Comparison of ENCODE assay signal across 8 mouse cellular contexts in genomic region chr5:115280050-115280687, GRCm38 (mm10). TPM values are rescaled to one million over a fixed set of nuclear protein-coding genes. Genes with fewer than 3 reads are reported as not detected.
DNase-seq lines count a peak whose midpoint lies in the region; ATAC-seq and TF ChIP-seq lines count a peak whose summit lies in the region.

No protein-coding gene starts in this region.

- no peak for TF ChIP-seq CTCF in gastrocnemius, adult 2 months (IDR thresholded peaks at IDR 0.05)

- H3K79me2 ChIP-seq in macrophage (ENCODE audit: inconsistent target) = peaks cover 31% of the 10 kb centered on the region

- ATAC-seq in CD4-positive, CD25-positive, alpha-beta regulatory T cell, adult 4 months = peak; percentile 15
- no peak for ATAC-seq in hindbrain, embryonic 15.5 days (ENCODE audit: low FRiP score, low read depth)

- H3K9ac ChIP-seq in hindbrain, embryonic 15.5 days = peak overlapping the region; percentile 92

- H3K4me3 ChIP-seq in gastrocnemius, adult 2 months = peak overlapping the region; percentile 84
- peak overlapping the region; percentile 87 for H3K4me3 ChIP-seq in embryonic facial prominence, embryonic 10.5 days
- peak overlapping the region; percentile 98 for H3K4me3 ChIP-seq in hindbrain, embryonic 15.5 days
- peak overlapping the region; percentile 90 for H3K4me3 ChIP-seq in macrophage (ENCODE audit: inconsistent target)

- no peaks in the 10 kb centered on the region for H3K9me3 ChIP-seq in embryonic facial prominence, embryonic 10.5 days
- H3K9me3 ChIP-seq in hindbrain, embryonic 15.5 days = no peaks in the 10 kb centered on the region

- H3K4me2 ChIP-seq in hindbrain, embryonic 15.5 days = peak overlapping the region; percentile 93

- intact Hi-C loops in gastrocnemius, adult 2 months (cut with DNase I) = loop anchor here (5.0 kb wide), 1 partner anchor 62 kb away; the partner anchor contains the start of genes Gatc and Triap1

- peak; percentile 51 for DNase-seq in gastrocnemius, adult 2 months
- DNase-seq in gastrocnemius, adult 8-10 months (ENCODE audit: low spot score in 2 of 2) = no peak
- DNase-seq in embryonic facial prominence, embryonic 10.5 days (ENCODE audit: low spot score) = no peak
- peak; percentile 59 for DNase-seq in testis, postnatal 10 days (ENCODE audit: low spot score)
- no peak for DNase-seq in urinary bladder, adult 18-20 months (ENCODE audit: low spot score in 2 of 2)

- H3K27ac ChIP-seq in gastrocnemius, adult 2 months = peak overlapping the region; percentile 94
- H3K27ac ChIP-seq in embryonic facial prominence, embryonic 10.5 days (replicated peaks) = peak overlapping the region; percentile 85
- H3K27ac ChIP-seq in hindbrain, embryonic 15.5 days (replicated peaks) = peak overlapping the region; percentile 75
- H3K27ac ChIP-seq in macrophage = peak overlapping the region; percentile 51

- peaks cover 7% of the 10 kb centered on the region for H3K4me1 ChIP-seq in embryonic facial prominence, embryonic 10.5 days
- peaks cover 7% of the 10 kb centered on the region for H3K4me1 ChIP-seq in hindbrain, embryonic 15.5 days (replicated peaks)

- no peaks in the 10 kb centered on the region for H3K27me3 ChIP-seq in embryonic facial prominence, embryonic 10.5 days (replicated peaks; ENCODE audit: low read depth, poor library complexity, severe bottlenecking)
- no peaks in the 10 kb centered on the region for H3K27me3 ChIP-seq in hindbrain, embryonic 15.5 days

- 12% methylated on average over 17 of the region's 17 CpGs for WGBS in embryonic facial prominence, embryonic 10.5 days
- 8% methylated on average over 17 of the region's 17 CpGs for WGBS in hindbrain, embryonic 15.5 days
- WGBS in macrophage (ENCODE audit: missing documents) = 3% methylated on average over 17 of the region's 17 CpGs

- H3K36me3 ChIP-seq in embryonic facial prominence, embryonic 10.5 days (replicated peaks) = peaks cover 25% of the 10 kb centered on the region
- H3K36me3 ChIP-seq in hindbrain, embryonic 15.5 days = peaks cover 16% of the 10 kb centered on the region
- peaks cover 14% of the 10 kb centered on the region for H3K36me3 ChIP-seq in macrophage (ENCODE audit: inconsistent target)

RNA-seq across cellular contexts. Expression of gene Coq5, which starts 0.7 kb away (rescaled TPM):
- 100 to 1,000 TPM in 1 of 2 experiments, 10 to 100 TPM in 1; 63.8 to 112 TPM for total RNA-seq in gastrocnemius, adult 2 months (2021)
- total RNA-seq in gastrocnemius, adult 8-10 months (2022) = 10 to 100 TPM; 73.1 to 89.5 (median 82.1) TPM
- polyA plus RNA-seq in CD4-positive, CD25-positive, alpha-beta regulatory T cell, adult 4 months (2017; shearing (Covaris generic)) = 10 to 100 TPM; 32.2 to 43.3 TPM
- 52.2 and 55.9 TPM in 2 replicates for polyA plus RNA-seq in embryonic facial prominence, embryonic 10.5 days (2016; fragmentation: Nextera tagmentation; extraction: Ambion mirVana)
- 57.3 and 59.3 TPM in 2 replicates for polyA plus RNA-seq in hindbrain, embryonic 15.5 days (2015; fragmentation: Nextera tagmentation; extraction: Ambion mirVana)
- total RNA-seq in macrophage (2018; cell fraction: chromatin; rRNA removed) = 10 to 100 TPM; 10.2 to 40.4 (median 20.7) TPM
- 10 to 100 TPM; 12.8 to 30.2 (median 24.1) TPM for total RNA-seq in macrophage (2018; cell fraction: cytosol; rRNA removed)
- 10 to 100 TPM; 11.4 to 36.7 (median 19.4) TPM for total RNA-seq in macrophage (2018; cell fraction: nucleus; rRNA removed)
- polyA plus RNA-seq in macrophage (2018) = 22.6 to 29.0 TPM (median 22.8 TPM) in 3 replicates

RNA-seq across cellular contexts. Expression of gene Rnf10, which starts 7.5 kb away (rescaled TPM):
- 100 to 1,000 TPM; 269 to 274 TPM for total RNA-seq in gastrocnemius, adult 2 months (2021)
- total RNA-seq in gastrocnemius, adult 8-10 months (2022) = 100 to 1,000 TPM; 304 to 367 (median 342) TPM
- 10 to 100 TPM; 30.5 to 36.5 TPM for polyA plus RNA-seq in CD4-positive, CD25-positive, alpha-beta regulatory T cell, adult 4 months (2017; shearing (Covaris generic))
- polyA plus RNA-seq in embryonic facial prominence, embryonic 10.5 days (2016; fragmentation: Nextera tagmentation; extraction: Ambion mirVana) = 129 and 138 TPM in 2 replicates
- polyA plus RNA-seq in hindbrain, embryonic 15.5 days (2015; fragmentation: Nextera tagmentation; extraction: Ambion mirVana) = 187 and 218 TPM in 2 replicates
- 100 to 1,000 TPM in 23 of 26 experiments, 10 to 100 TPM in 3; 78.3 to 198 (median 139) TPM for total RNA-seq in macrophage (2018; cell fraction: chromatin; rRNA removed)
- total RNA-seq in macrophage (2018; cell fraction: cytosol; rRNA removed) = 100 to 1,000 TPM; 101 to 133 (median 123) TPM
- total RNA-seq in macrophage (2018; cell fraction: nucleus; rRNA removed) = 100 to 1,000 TPM in 21 of 26 experiments, 10 to 100 TPM in 5; 87.0 to 147 (median 113) TPM
- polyA plus RNA-seq in macrophage (2018) = 89.0 to 101 TPM (median 92.8 TPM) in 3 replicates

RNA-seq across cellular contexts. Expression of gene Dynll1, which starts 20.6 kb away (rescaled TPM):
- total RNA-seq in gastrocnemius, adult 2 months (2021) = 100 to 1,000 TPM in 1 of 2 experiments, 10 to 100 TPM in 1; 48.4 to 115 TPM
- total RNA-seq in gastrocnemius, adult 8-10 months (2022) = 10 to 100 TPM; 37.7 to 68.0 (median 49.9) TPM
- polyA plus RNA-seq in CD4-positive, CD25-positive, alpha-beta regulatory T cell, adult 4 months (2017; shearing (Covaris generic)) = 100 to 1,000 TPM; 272 to 484 TPM
- polyA plus RNA-seq in embryonic facial prominence, embryonic 10.5 days (2016; fragmentation: Nextera tagmentation; extraction: Ambion mirVana) = 1,787 and 1,839 TPM in 2 replicates
- polyA plus RNA-seq in hindbrain, embryonic 15.5 days (2015; fragmentation: Nextera tagmentation; extraction: Ambion mirVana) = 1,255 and 1,318 TPM in 2 replicates
- total RNA-seq in macrophage (2018; cell fraction: chromatin; rRNA removed) = 10 to 100 TPM in 21 of 26 experiments, 1 to 10 TPM in 5; 5.0 to 57.2 (median 19.0) TPM
- 100 to 1,000 TPM; 140 to 323 (median 245) TPM for total RNA-seq in macrophage (2018; cell fraction: cytosol; rRNA removed)
- 100 to 1,000 TPM in 3 of 26 experiments, 10 to 100 TPM in 23; 19.5 to 129 (median 67.6) TPM for total RNA-seq in macrophage (2018; cell fraction: nucleus; rRNA removed)
- 156 to 244 TPM (median 202 TPM) in 3 replicates for polyA plus RNA-seq in macrophage (2018)

RNA-seq across cellular contexts. Expression of gene Pop5, which starts 44.5 kb away (rescaled TPM):
- 10 to 100 TPM; 27.8 to 51.7 TPM for total RNA-seq in gastrocnemius, adult 2 months (2021)
- total RNA-seq in gastrocnemius, adult 8-10 months (2022) = 10 to 100 TPM; 27.3 to 40.7 (median 38.0) TPM
- 100 to 1,000 TPM in 1 of 2 experiments, 10 to 100 TPM in 1; 84.0 to 114 TPM for polyA plus RNA-seq in CD4-positive, CD25-positive, alpha-beta regulatory T cell, adult 4 months (2017; shearing (Covaris generic))
- polyA plus RNA-seq in embryonic facial prominence, embryonic 10.5 days (2016; fragmentation: Nextera tagmentation; extraction: Ambion mirVana) = 114 and 122 TPM in 2 replicates
- 102 TPM in 2 replicates for polyA plus RNA-seq in hindbrain, embryonic 15.5 days (2015; fragmentation: Nextera tagmentation; extraction: Ambion mirVana)
- total RNA-seq in macrophage (2018; cell fraction: chromatin; rRNA removed) = 10 to 100 TPM in 1 of 26 experiments, 1 to 10 TPM in 16, not detected in 9; 2.0 to 12.9 (median 4.5) TPM
- 10 to 100 TPM; 11.7 to 24.9 (median 17.4) TPM for total RNA-seq in macrophage (2018; cell fraction: cytosol; rRNA removed)
- total RNA-seq in macrophage (2018; cell fraction: nucleus; rRNA removed) = 10 to 100 TPM in 6 of 26 experiments, 1 to 10 TPM in 20; 1.3 to 15.4 (median 6.0) TPM
- 18.6 to 30.7 TPM (median 22.3 TPM) in 3 replicates for polyA plus RNA-seq in macrophage (2018)

RNA-seq across cellular contexts. Expression of gene Srsf9, which starts 46.8 kb away (rescaled TPM):
- total RNA-seq in gastrocnemius, adult 2 months (2021) = 10 to 100 TPM in 1 of 2 experiments, 1 to 10 TPM in 1; 9.3 to 12.1 TPM
- 10 to 100 TPM in 3 of 4 experiments, 1 to 10 TPM in 1; 8.6 to 13.1 (median 11.5) TPM for total RNA-seq in gastrocnemius, adult 8-10 months (2022)
- polyA plus RNA-seq in CD4-positive, CD25-positive, alpha-beta regulatory T cell, adult 4 months (2017; shearing (Covaris generic)) = 10 to 100 TPM; 13.9 to 26.3 TPM
- polyA plus RNA-seq in embryonic facial prominence, embryonic 10.5 days (2016; fragmentation: Nextera tagmentation; extraction: Ambion mirVana) = 391 and 411 TPM in 2 replicates
- 142 and 146 TPM in 2 replicates for polyA plus RNA-seq in hindbrain, embryonic 15.5 days (2015; fragmentation: Nextera tagmentation; extraction: Ambion mirVana)
- total RNA-seq in macrophage (2018; cell fraction: chromatin; rRNA removed) = 10 to 100 TPM in 25 of 26 experiments, 1 to 10 TPM in 1; 9.4 to 77.6 (median 32.7) TPM
- 100 to 1,000 TPM in 1 of 26 experiments, 10 to 100 TPM in 25; 50.7 to 100 (median 79.4) TPM for total RNA-seq in macrophage (2018; cell fraction: cytosol; rRNA removed)
- total RNA-seq in macrophage (2018; cell fraction: nucleus; rRNA removed) = 10 to 100 TPM; 24.0 to 91.0 (median 47.1) TPM
- polyA plus RNA-seq in macrophage (2018) = 61.4 to 98.7 TPM (median 76.4 TPM) in 3 replicates

Comparison
In these comparisons a context has a peak if more than half of its experiments do, and no peak if none do; other contexts are left out.
1. DNase-seq: peak in gastrocnemius, adult 2 months (single experiment) and testis, postnatal 10 days (single experiment); none in gastrocnemius, adult 8-10 months (0 of 2), embryonic facial prominence, embryonic 10.5 days (single experiment) and urinary bladder, adult 18-20 months (0 of 2).
2. Peak in every context shown above with its lines, with median percentiles within 50 percentile points of each other: H3K27ac ChIP-seq and H3K4me3 ChIP-seq.